Mouse (Mus musculus) heart, embryonic 14.5 days (tissue): ENCODE results near the gene Atp5f1. TPM values are rescaled to one million over a fixed set of nuclear protein-coding genes. Genes with fewer than 3 reads are reported as not detected.

Experiments
- ATAC-seq: fragments of 200-750 bp; cut with Nextera tagmentation; 2 replicates; pipeline ENCODE4 v1.8.0; 2017; ENCODE audit warnings: low read depth, moderate TSS enrichment; ENCODE audit not compliant: insufficient number of reproducible peaks, insufficient read depth, low FRiP score
- H3K27ac ChIP-seq, 2 experiments: fragments of 200-500 bp in 1 of 2; fragments of 300-500 bp in 1 of 2; sonication (generic) in 1 of 2; replicated peaks in 1 of 2; 2 replicates each; pipeline ENCODE4 v1.5.1; 2012 to 2014; ENCODE audit warnings: low read depth in 2 of 2, low read length in 2 of 2, control low read depth in 1 of 2, mild to moderate bottlenecking in 1 of 2, mixed read lengths in 1 of 2; ENCODE audit not compliant: control insufficient read depth in 1 of 2, insufficient read depth in 1 of 2
- H3K27me3 ChIP-seq: fragments of 300-500 bp; sonication (generic); 2 replicates; pipeline ENCODE4 v1.6.1; 2014; ENCODE audit warnings: mild to moderate bottlenecking, low read length, control low read depth; ENCODE audit not compliant: control insufficient read depth, insufficient read depth
- H3K36me3 ChIP-seq: fragments of 300-500 bp; sonication (generic); 2 replicates; pipeline ENCODE4 v1.6.1; 2014; ENCODE audit warnings: mild to moderate bottlenecking, control low read depth, low read length, mixed read lengths; ENCODE audit not compliant: control insufficient read depth, insufficient read depth
- H3K4me1 ChIP-seq, 2 experiments: fragments of 200-500 bp in 1 of 2; fragments of 300-500 bp in 1 of 2; sonication (generic) in 1 of 2; 2 replicates each; pipeline ENCODE4 v1.6.1; 2012 to 2014; ENCODE audit warnings: low read length in 2 of 2, control low read depth in 1 of 2, mixed read lengths in 1 of 2; ENCODE audit not compliant: control insufficient read depth in 2 of 2, insufficient read depth in 2 of 2
- H3K4me2 ChIP-seq: fragments of 300-500 bp; sonication (generic); 2 replicates; pipeline ENCODE4 v1.6.1; 2014; ENCODE audit warnings: mild to moderate bottlenecking, low read length
- H3K4me3 ChIP-seq, 2 experiments: fragments of 200-500 bp in 1 of 2; fragments of 300-500 bp in 1 of 2; sonication (generic) in 1 of 2; 2 replicates each; pipeline ENCODE4 v1.5.1; 2012 to 2014; ENCODE audit warnings: low read length in 2 of 2, mild to moderate bottlenecking in 2 of 2, control low read depth in 1 of 2, low read depth in 1 of 2, moderate library complexity in 1 of 2; ENCODE audit not compliant: control insufficient read depth in 1 of 2, insufficient read depth in 1 of 2
- H3K9ac ChIP-seq: fragments of 300-500 bp; sonication (generic); 2 replicates; pipeline ENCODE4 v1.6.1; 2014; ENCODE audit warnings: mild to moderate bottlenecking, low read length
- H3K9me3 ChIP-seq: fragments of 300-500 bp; sonication (generic); 2 replicates; pipeline ENCODE4 v1.6.1; 2016; ENCODE audit warnings: low read length, control low read depth; ENCODE audit not compliant: control insufficient read depth
- whole genome bisulfite sequencing: fragments of 180-500 bp; shearing (Covaris S2); extraction: QIAGEN DNeasy Blood & Tissue Kit; methylation state at CpG from one replicate; pipeline ENCODE4 v1.1.7; 2014; 5-methylcytosine and 5-hydroxymethylcytosine counted together
- polyA plus RNA-seq: library from polyadenylated mRNA; unstranded; fragments of >200 nt; fragmentation: Nextera tagmentation; extraction: Ambion mirVana; gene quantifications from 2 replicates; pipeline ENCODE4 v1.2.1, GENCODE M21; 2014

Gene Atp5f1
- polyA plus RNA-seq, 1 experiment from 2014 or later, result 907 TPM

DNA sequence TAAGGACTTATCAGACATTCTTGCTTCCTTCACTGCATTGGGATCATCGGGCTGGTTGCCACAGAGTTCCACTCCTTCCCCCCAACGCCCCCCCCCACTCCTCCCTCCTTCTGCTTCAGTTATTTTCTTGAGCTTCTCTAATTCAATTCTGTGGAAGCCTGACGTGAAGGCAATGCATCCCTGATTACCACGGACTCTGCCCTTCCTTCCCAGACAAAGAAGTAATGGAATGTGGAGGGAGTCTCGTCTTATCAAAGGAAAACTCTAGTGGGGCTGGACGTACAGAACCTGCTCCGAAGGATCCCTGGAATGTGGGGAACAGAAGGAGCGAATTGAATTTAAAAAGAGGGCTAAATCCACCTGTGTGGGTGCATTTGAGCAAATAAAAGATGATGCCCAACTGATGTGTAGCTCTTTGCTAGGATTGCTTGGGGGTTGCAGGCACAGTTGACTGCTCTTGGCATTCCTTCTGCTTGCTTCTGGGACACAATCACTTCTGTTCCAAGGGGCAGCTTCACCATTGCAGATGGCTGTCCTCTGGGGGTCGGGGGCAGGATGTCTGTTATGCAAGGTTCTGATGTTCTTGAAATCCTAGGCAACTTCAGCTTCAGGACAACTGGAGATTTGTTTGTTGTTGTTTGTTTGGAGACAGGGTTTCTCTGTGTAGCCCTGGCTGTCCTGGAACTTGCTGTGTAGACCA is 51.8 kb downstream of the Atp5f1 start:
- WGBS, result 20% methylated on average over 9 of the region's 9 CpGs
- no peak overlapping the region for H3K4me2 ChIP-seq

DNA sequence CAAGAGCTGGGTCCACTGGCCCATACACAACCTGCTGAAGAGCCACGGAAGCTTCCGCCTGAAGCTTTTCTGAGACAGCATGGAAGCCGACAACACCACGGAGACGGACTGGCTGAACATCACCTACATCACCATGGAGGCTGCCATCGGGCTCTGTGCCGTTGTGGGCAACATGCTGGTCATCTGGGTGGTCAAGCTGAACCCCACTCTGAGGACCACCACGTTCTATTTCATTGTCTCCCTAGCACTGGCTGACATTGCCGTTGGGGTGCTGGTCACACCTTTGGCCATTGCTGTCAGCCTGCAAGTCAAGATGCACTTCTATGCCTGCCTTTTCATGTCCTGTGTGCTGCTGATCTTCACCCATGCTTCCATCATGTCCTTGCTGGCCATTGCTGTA is 55.2 kb downstream of the Atp5f1 start:
- no peaks in the 10 kb centered on the region for H3K36me3 ChIP-seq
- H3K9me3 ChIP-seq, result no peaks in the 10 kb centered on the region
- H3K9ac ChIP-seq, result no peak overlapping the region
- peaks cover 6% of the 10 kb centered on the region for H3K27me3 ChIP-seq
- 94% methylated on average over 9 of the region's 9 CpGs for WGBS
- no peak overlapping the region for H3K27ac ChIP-seq
- no peak overlapping the region for H3K4me2 ChIP-seq
- ATAC-seq, result no peak
- no peak overlapping the region for H3K4me3 ChIP-seq
- H3K4me1 ChIP-seq, result peaks cover 4 to 6% of the 10 kb centered on the region in 2 experiments

More for the DNA sequence above, 51.8 kb downstream of the Atp5f1 start:
- peaks cover 4 to 6% of the 10 kb centered on the region in 2 experiments for H3K4me1 ChIP-seq
- no peaks in the 10 kb centered on the region for H3K36me3 ChIP-seq
- H3K9me3 ChIP-seq, result no peaks in the 10 kb centered on the region
- no peak for ATAC-seq
- H3K27me3 ChIP-seq, result peaks cover 4% of the 10 kb centered on the region
- H3K4me3 ChIP-seq, result no peak overlapping the region
- H3K27ac ChIP-seq, result no peak overlapping the region
- no peak overlapping the region for H3K9ac ChIP-seq

DNA sequence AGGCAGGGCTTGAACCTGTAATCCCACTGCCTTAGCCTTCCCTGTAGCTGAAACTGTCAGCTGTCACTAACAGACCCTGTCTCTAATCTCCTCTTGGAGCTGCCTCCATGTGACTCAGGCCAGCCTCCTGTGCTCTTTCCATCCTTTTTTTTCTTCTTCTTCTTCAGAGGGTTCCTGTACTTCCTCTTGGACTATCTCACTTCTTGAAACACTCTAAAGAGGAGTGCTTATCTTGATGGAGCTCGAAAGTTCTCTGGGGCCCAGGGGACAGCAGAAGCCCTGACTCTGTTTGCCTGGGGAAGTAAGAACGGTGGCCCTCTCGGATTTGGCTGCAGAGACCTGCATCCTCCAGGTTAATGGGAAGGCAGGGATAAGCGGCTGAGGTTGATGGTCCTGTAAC is 55.7 kb downstream of the Atp5f1 start:
- ATAC-seq, result no peak
- Histone ChIP-seq H3K9ac (no peak overlapping the region), H3K27ac (no peak overlapping the region), H3K4me2 (no peak overlapping the region), H3K27me3 (peaks cover 6% of the 10 kb centered on the region), H3K36me3 (no peaks in the 10 kb centered on the region), H3K9me3 (no peaks in the 10 kb centered on the region), H3K4me3 (no peak overlapping the region), H3K4me1 (peaks cover 7 to 11% of the 10 kb centered on the region in 2 experiments)
- whole genome bisulfite sequencing, result 41% methylated on average over 4 of the region's 4 CpGs

DNA sequence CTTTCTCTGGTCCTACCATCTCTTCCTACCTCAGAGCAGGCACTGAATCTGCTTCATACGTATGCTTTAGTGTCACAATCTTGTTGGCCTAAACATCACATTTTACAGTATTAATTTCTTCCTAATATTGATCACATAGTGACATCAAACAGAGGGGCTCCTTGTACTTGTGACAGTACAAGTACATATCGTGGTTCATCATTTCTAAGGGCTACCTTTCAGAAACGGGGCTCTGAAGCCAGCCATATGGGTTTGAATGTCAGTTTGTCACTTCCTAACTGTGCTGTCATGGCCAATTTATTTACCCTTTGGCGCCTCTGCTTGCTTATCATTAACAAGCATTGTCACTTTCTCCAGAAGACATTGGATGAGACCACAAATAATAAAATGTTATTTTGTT is 58.4 kb downstream of the Atp5f1 start:
- peaks cover 6% of the 10 kb centered on the region for H3K27me3 ChIP-seq

DNA sequence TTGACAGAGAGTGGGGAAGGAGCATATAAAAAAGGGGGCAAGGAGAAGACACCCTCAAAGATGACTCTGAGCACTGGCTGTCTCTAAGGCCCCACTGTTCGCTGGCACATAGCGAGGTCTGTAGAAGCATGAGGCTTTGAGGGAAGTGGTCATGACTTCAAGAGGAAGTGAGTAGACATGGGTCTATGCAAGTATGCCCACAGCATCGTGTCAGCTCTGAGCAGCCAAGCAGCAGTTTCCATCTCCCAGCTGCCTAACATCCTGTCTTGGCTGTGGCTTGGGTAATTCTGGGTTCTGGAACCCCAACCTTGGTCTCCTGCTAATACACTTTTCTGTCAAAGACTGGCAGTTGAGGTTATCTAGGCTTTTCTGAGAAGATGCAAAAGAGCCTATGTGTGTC is 59.2 kb downstream of the Atp5f1 start:
- Histone ChIP-seq H3K9ac (no peak overlapping the region), H3K4me1 (peaks cover 7 to 8% of the 10 kb centered on the region in 2 experiments; a peak in 3 of 4 replicates), H3K4me2 (no peak overlapping the region), H3K27ac (no peak overlapping the region), H3K36me3 (no peaks in the 10 kb centered on the region), H3K9me3 (no peaks in the 10 kb centered on the region), H3K4me3 (no peak overlapping the region), H3K27me3 (peaks cover 9% of the 10 kb centered on the region)
- no peak for ATAC-seq
- WGBS, result 69% methylated on average over 3 of the region's 3 CpGs

More for the DNA sequence above, 58.4 kb downstream of the Atp5f1 start:
- Histone ChIP-seq H3K27ac (no peak overlapping the region), H3K4me1 (peaks cover 7 to 8% of the 10 kb centered on the region in 2 experiments; a peak in 3 of 4 replicates), H3K36me3 (no peaks in the 10 kb centered on the region), H3K4me2 (no peak overlapping the region), H3K4me3 (no peak overlapping the region), H3K9ac (no peak overlapping the region), H3K9me3 (no peaks in the 10 kb centered on the region)
- ATAC-seq, result no peak
- 67% methylated on average over 4 of the region's 4 CpGs for WGBS

DNA sequence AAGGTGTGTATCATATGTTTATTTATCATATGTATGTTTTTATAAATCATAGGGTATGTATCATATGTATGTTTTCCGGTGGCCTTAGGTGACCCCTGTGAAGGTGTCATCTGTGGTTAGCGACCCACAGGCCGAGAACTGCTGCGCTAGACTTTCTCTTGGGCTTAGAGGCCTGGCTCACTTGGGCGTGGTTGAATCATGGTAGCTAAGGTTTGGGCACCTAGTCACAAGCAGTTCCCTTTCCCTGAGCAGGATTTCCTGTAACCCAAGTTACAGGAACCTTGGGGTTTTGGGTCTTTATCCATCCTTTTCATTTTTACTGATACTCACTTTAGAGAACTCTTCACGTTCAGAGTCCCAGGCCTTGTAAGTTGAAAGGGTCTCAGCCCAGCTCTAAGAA is 59.6 kb downstream of the Atp5f1 start:
- Histone ChIP-seq H3K4me2 (no peak overlapping the region), H3K27ac (no peak overlapping the region), H3K27me3 (peaks cover 9% of the 10 kb centered on the region), H3K4me3 (no peak overlapping the region), H3K36me3 (no peaks in the 10 kb centered on the region), H3K9ac (no peak overlapping the region), H3K9me3 (no peaks in the 10 kb centered on the region), H3K4me1 (peaks cover 10% of the 10 kb centered on the region in 2 experiments)
- no peak for ATAC-seq
- 72% methylated on average over 6 of the region's 6 CpGs for WGBS

DNA sequence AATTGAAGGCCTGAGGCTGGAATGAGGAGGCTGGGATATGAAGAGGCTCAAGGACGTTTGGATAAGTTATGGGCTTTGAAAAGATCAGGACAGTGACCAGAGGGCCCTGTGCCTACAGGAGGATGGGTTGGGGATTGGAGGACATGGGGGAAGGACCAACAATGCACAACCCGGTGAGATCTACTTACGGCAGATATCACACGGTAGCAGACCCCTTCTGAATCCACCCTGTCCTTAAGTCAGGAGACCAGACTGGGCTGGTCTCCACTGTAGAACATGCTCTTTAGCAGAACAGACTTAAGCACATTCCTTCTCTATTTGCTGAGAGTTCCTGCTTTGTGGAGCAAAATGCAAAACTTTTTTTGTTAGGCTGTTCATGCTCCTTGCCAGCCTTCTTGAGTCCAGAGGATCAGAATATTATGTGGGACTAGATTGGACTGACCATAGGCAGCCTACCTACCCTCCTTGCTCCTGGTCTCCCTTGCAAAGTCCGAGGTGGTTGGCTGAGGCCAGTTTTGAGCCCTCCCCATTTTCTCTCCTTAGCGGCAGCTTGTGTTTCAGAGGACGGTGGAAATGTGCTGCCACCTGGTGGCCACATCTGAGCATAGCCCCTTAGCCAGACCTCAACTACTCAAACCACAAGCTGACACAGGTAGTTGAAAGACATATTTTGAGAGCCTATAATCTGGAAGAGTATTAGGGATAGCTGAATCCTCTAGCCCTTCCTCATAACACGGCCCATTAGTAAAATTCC is 60.3 kb downstream of the Atp5f1 start:
- Histone ChIP-seq H3K27ac (peak overlapping the region in 1 of 2 experiments; percentile 31; a peak in 2 of 4 replicates), H3K4me3 (no peak overlapping the region), H3K9ac (no peak overlapping the region), H3K9me3 (no peaks in the 10 kb centered on the region), H3K4me2 (no peak overlapping the region), H3K4me1 (peaks cover 16% of the 10 kb centered on the region in 2 experiments), H3K36me3 (no peaks in the 10 kb centered on the region), H3K27me3 (peaks cover 9% of the 10 kb centered on the region)
- WGBS, result 33% methylated on average over 8 of the region's 8 CpGs
- ATAC-seq, result no peak
